Mouse (Mus musculus) cerebellum, adult 9-11 months (tissue): ENCODE results near the gene Hoxc5.

Experiments
- DNase-seq: peaks from one replicate; pipeline ENCODE4 v3.0.0; 2022

Hoxc5 gene

GRCm38 (mm10) chr15:103013238-103013984, 46.2 kb downstream of the Hoxc5 start:
- no peak for DNase-seq

- DNase-seq: no peak
Measured at GRCm38 (mm10) chr15:103014166-103015008, 47.1 kb downstream of the Hoxc5 start.

- DNase-seq: no peak
Measured at GRCm38 (mm10) chr15:103015009-103015399, 47.8 kb downstream of the Hoxc5 start.

- DNase-seq: no peak
Measured at GRCm38 (mm10) chr15:103015406-103016166, 48.3 kb downstream of the Hoxc5 start.

- DNase-seq: no peak
Measured at GRCm38 (mm10) chr15:103018636-103019035, 51.4 kb downstream of the Hoxc5 start, which contains the start of gene Hoxc4. Hoxc4 (plus strand) TSS chr15:103018934.

GRCm38 (mm10) chr15:103020899-103021418, 53.7 kb downstream of the Hoxc5 start:
- no peak for DNase-seq

GRCm38 (mm10) chr15:103021544-103021943, 54.3 kb downstream of the Hoxc5 start:
- DNase-seq: no peak

- DNase-seq: no peak
Measured at GRCm38 (mm10) chr15:103024131-103024530, 56.9 kb downstream of the Hoxc5 start.

GRCm38 (mm10) chr15:103027266-103028235, 60.3 kb downstream of the Hoxc5 start:
- DNase-seq: no peak

- no peak for DNase-seq
Measured at GRCm38 (mm10) chr15:103028916-103029512, 61.8 kb downstream of the Hoxc5 start.

GRCm38 (mm10) chr15:103030142-103030541, 62.9 kb downstream of the Hoxc5 start:
- no peak for DNase-seq

GRCm38 (mm10) chr15:103032167-103032566, 64.9 kb downstream of the Hoxc5 start:
- no peak for DNase-seq

GRCm38 (mm10) chr15:103032646-103033575, 65.7 kb downstream of the Hoxc5 start:
- DNase-seq: no peak

GRCm38 (mm10) chr15:103034043-103034806, 67.0 kb downstream of the Hoxc5 start:
- DNase-seq: no peak

- DNase-seq: no peak
Measured at GRCm38 (mm10) chr15:103034807-103035547, 67.7 kb downstream of the Hoxc5 start.

- no peak for DNase-seq
Measured at GRCm38 (mm10) chr15:103035548-103035881, 68.3 kb downstream of the Hoxc5 start.

GRCm38 (mm10) chr15:103037579-103037978, 70.3 kb downstream of the Hoxc5 start:
- DNase-seq: no peak

- DNase-seq: no peak
Measured at GRCm38 (mm10) chr15:103038701-103039480, 71.6 kb downstream of the Hoxc5 start.
